Mouse (Mus musculus): ENCODE measurements around the gene Krtap1-4. TPM values are rescaled to one million over a fixed set of nuclear protein-coding genes. Genes with fewer than 3 reads are reported as not detected.

Gene Krtap1-4
- polyA plus RNA-seq, 2 experiments, result not detected

DNA sequence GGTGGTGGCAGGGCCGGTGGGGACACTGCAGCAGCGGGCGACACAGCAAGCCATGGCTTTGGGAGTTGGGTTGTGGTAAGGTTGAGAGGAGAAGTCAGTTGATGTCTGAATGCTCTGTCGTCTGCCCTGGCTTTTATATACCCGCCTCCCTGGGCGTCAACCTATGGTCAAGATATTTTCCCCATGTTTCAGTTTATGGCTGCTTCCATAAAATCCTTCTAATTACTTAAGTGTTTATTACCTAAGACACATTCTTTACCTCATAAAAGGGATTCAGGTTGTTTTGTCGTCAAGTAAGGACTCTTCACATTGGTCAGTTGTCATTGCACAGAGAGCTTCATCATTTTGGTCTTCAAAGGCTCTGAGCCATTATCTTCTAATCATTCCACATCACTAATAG is 16.9 kb downstream of the Krtap1-4 start, which contains the start of gene Krtap3-1:
Gene Krtap3-1 (minus strand): TSS at position 101 of the 400 bp plus-strand sequence.
- TF ChIP-seq CTCF (IDR thresholded peaks at IDR 0.05; ENCODE audit: low read depth) (no peak), EP300 (IDR thresholded peaks at IDR 0.05; ENCODE audit: low read depth) (no peak)
- no peaks in the 10 kb centered on the region for H3K9me3 ChIP-seq (ENCODE audit: control insufficient read depth, low read length)
- H3K36me3 ChIP-seq (replicated peaks; ENCODE audit: control insufficient read depth, insufficient read depth, low read depth), result no peaks in the 10 kb centered on the region
- H3K9ac ChIP-seq (replicated peaks), result no peak within 1 kb of the TSS
- ATAC-seq (ENCODE audit: insufficient read depth) (no peak), DNase-seq (ENCODE audit: low read depth in 3 of 3, low spot score in 3 of 3) (no peak)
- H3K27me3 ChIP-seq (ENCODE audit: control insufficient read depth, insufficient read depth, low read length), result no peaks in the 10 kb centered on the region
- no peaks in the 10 kb centered on the region for H3K4me1 ChIP-seq (replicated peaks; ENCODE audit: control insufficient read depth in 2 of 2, insufficient read depth in 2 of 2, low read length in 1 of 2)
- H3K4me2 ChIP-seq (ENCODE audit: low read depth), result no peak within 1 kb of the TSS
- no peak within 1 kb of the TSS for H3K4me3 ChIP-seq (ENCODE audit: insufficient read depth in 1 of 2, low read depth in 2 of 2, low read length in 2 of 2)
- H3K27ac ChIP-seq, result no peak within 1 kb of the TSS
- WGBS (ENCODE audit: insufficient replicate concordance), result 70% methylated on average over 7 of the region's 7 CpGs

DNA sequence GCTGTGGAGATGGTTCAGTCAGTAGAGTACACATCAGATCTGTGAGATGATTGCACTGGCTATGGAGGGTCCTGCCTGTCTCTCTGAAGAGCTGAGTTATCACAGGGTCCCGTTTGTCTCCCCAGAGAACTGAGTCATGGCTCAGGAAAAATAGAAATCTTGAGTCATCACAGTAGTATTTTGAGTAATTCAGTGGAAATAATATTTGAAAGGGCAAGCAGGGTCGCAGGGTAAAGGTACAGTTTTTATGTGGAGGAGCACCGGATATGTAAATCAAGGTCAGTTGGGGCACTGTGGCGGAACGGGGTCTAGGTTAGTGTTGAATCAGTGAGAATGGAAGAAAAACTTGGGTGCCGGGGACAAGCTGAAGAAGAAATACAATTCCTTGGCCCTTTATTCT is 20.9 kb downstream of the Krtap1-4 start:
- H3K4me3 ChIP-seq (ENCODE audit: insufficient read depth in 1 of 2, low read depth in 2 of 2, low read length in 2 of 2), result no peak overlapping the region
- H3K27me3 ChIP-seq (ENCODE audit: control insufficient read depth, insufficient read depth, low read length), result no peaks in the 10 kb centered on the region
- ATAC-seq (ENCODE audit: insufficient read depth) (no peak), DNase-seq (ENCODE audit: low read depth in 3 of 3, low spot score in 3 of 3) (no peak)
- H3K36me3 ChIP-seq (replicated peaks; ENCODE audit: control insufficient read depth, insufficient read depth, low read depth), result no peaks in the 10 kb centered on the region
- no peaks in the 10 kb centered on the region for H3K4me1 ChIP-seq (replicated peaks; ENCODE audit: control insufficient read depth in 2 of 2, insufficient read depth in 2 of 2, low read length in 1 of 2)
- no peaks in the 10 kb centered on the region for H3K9me3 ChIP-seq (ENCODE audit: control insufficient read depth, low read length)
- no peak overlapping the region for H3K27ac ChIP-seq
- no peak for TF ChIP-seq CTCF (IDR thresholded peaks at IDR 0.05; ENCODE audit: low read depth)
- TF ChIP-seq EP300 (IDR thresholded peaks at IDR 0.05; ENCODE audit: low read depth), result no peak
- 60% methylated on average over 6 of the region's 6 CpGs for WGBS (ENCODE audit: insufficient replicate concordance)
- no peak overlapping the region for H3K9ac ChIP-seq (replicated peaks)
- H3K4me2 ChIP-seq (ENCODE audit: low read depth), result no peak overlapping the region

DNA sequence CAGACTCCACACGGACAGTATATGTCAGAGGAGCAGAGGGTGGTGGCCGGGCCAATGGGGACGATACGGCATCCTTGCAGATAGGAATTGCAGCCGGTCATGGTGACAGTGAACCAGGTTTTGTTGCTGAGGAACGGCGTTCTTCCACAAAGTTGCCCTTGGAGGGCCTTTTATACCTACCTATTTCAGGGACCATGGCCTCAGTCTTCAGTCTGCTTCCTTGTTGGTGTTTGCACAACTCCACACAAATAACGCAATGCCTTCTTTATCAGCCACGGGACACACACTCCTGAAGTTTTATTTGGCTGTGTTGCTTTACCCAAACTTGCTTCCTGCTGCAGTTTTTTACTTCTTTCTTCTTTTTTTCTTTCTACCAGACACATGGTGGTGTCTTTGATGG is 24.1 kb downstream of the Krtap1-4 start, which contains the start of gene Gm11939:
Gene Gm11939 (minus strand): TSS at position 101 of the 400 bp plus-strand sequence.
- Histone ChIP-seq H3K4me1 (replicated peaks; ENCODE audit: control insufficient read depth in 2 of 2, insufficient read depth in 2 of 2, low read length in 1 of 2) (no peaks in the 10 kb centered on the region), H3K9me3 (ENCODE audit: control insufficient read depth, low read length) (no peaks in the 10 kb centered on the region)
- no peak for ATAC-seq (ENCODE audit: insufficient read depth)

GRCm38 (mm10) chr11:99557976-99558745 is 25.3 kb downstream of the Krtap1-4 start:
- TF ChIP-seq CTCF (IDR thresholded peaks at IDR 0.05; ENCODE audit: low read depth), result no peak
- no peak for TF ChIP-seq EP300 (IDR thresholded peaks at IDR 0.05; ENCODE audit: low read depth)
- Histone ChIP-seq H3K4me2 (ENCODE audit: low read depth) (no peak overlapping the region), H3K9me3 (ENCODE audit: control insufficient read depth, low read length) (no peaks in the 10 kb centered on the region), H3K4me3 (ENCODE audit: insufficient read depth in 1 of 2, low read depth in 2 of 2, low read length in 2 of 2) (no peak overlapping the region), H3K27me3 (ENCODE audit: control insufficient read depth, insufficient read depth, low read length) (no peaks in the 10 kb centered on the region), H3K36me3 (replicated peaks; ENCODE audit: control insufficient read depth, insufficient read depth, low read depth) (no peaks in the 10 kb centered on the region), H3K27ac (no peak overlapping the region), H3K9ac (replicated peaks) (no peak overlapping the region), H3K4me1 (replicated peaks; ENCODE audit: control insufficient read depth in 2 of 2, insufficient read depth in 2 of 2, low read length in 1 of 2) (no peaks in the 10 kb centered on the region)
- DNase-seq (ENCODE audit: low read depth in 3 of 3, low spot score in 3 of 3), result no peak
- ATAC-seq (ENCODE audit: insufficient read depth), result no peak
- WGBS (ENCODE audit: insufficient replicate concordance), result 66% methylated on average over 3 of the region's 3 CpGs

More for the DNA sequence above, 24.1 kb downstream of the Krtap1-4 start, which contains the start of gene Gm11939:
- no peak for DNase-seq (ENCODE audit: low read depth in 3 of 3, low spot score in 3 of 3)
- H3K27ac ChIP-seq, result no peak within 1 kb of the TSS
- no peaks in the 10 kb centered on the region for H3K36me3 ChIP-seq (replicated peaks; ENCODE audit: control insufficient read depth, insufficient read depth, low read depth)
- H3K4me3 ChIP-seq (ENCODE audit: insufficient read depth in 1 of 2, low read depth in 2 of 2, low read length in 2 of 2), result no peak within 1 kb of the TSS
- no peak within 1 kb of the TSS for H3K4me2 ChIP-seq (ENCODE audit: low read depth)
- WGBS (ENCODE audit: insufficient replicate concordance), result 79% methylated on average over 9 of the region's 9 CpGs
- H3K27me3 ChIP-seq (ENCODE audit: control insufficient read depth, insufficient read depth, low read length), result no peaks in the 10 kb centered on the region
- H3K9ac ChIP-seq (replicated peaks), result no peak within 1 kb of the TSS
- no peak for TF ChIP-seq CTCF (IDR thresholded peaks at IDR 0.05; ENCODE audit: low read depth)
- TF ChIP-seq EP300 (IDR thresholded peaks at IDR 0.05; ENCODE audit: low read depth), result no peak

- WGBS (ENCODE audit: insufficient replicate concordance), result 28% methylated on average over 2 of the region's 2 CpGs
- Histone ChIP-seq H3K9me3 (ENCODE audit: control insufficient read depth, low read length) (no peaks in the 10 kb centered on the region), H3K27ac (no peak within 1 kb of the TSS), H3K9ac (replicated peaks) (no peak within 1 kb of the TSS), H3K27me3 (ENCODE audit: control insufficient read depth, insufficient read depth, low read length) (no peaks in the 10 kb centered on the region), H3K4me2 (ENCODE audit: low read depth) (no peak within 1 kb of the TSS), H3K36me3 (replicated peaks; ENCODE audit: control insufficient read depth, insufficient read depth, low read depth) (no peaks in the 10 kb centered on the region), H3K4me1 (replicated peaks; ENCODE audit: control insufficient read depth in 2 of 2, insufficient read depth in 2 of 2, low read length in 1 of 2) (no peaks in the 10 kb centered on the region), H3K4me3 (ENCODE audit: insufficient read depth in 1 of 2, low read depth in 2 of 2, low read length in 2 of 2) (no peak within 1 kb of the TSS)
- ATAC-seq (ENCODE audit: insufficient read depth) (no peak), DNase-seq (ENCODE audit: low read depth in 3 of 3, low spot score in 3 of 3) (no peak)
- no peak for TF ChIP-seq EP300 (IDR thresholded peaks at IDR 0.05; ENCODE audit: low read depth)
- TF ChIP-seq CTCF (IDR thresholded peaks at IDR 0.05; ENCODE audit: low read depth), result no peak
These were observed 26.7 kb downstream of the Krtap1-4 start, which contains the start of gene Krtap3-2 for GRCm38 (mm10) chr11:99556753-99557152. Gene Krtap3-2, minus strand, starts transcription at chr11:99556853.
